Mouse (Mus musculus): ENCODE results near the gene Ccdc8.
"Not testable (repeated sequence)": the region's sequence is repeated elsewhere in the genome, so short reads cannot be mapped to it uniquely, and the experiment has no call there.

Ccdc8 gene

GRCm38 (mm10) chr7:16992451-16992807, at the start of gene Ccdc8:
TSS of gene Ccdc8 (plus strand) at chr7:16992708.
- DNase-seq (ENCODE audit: inconsistent ontology term) = no peak

DNA sequence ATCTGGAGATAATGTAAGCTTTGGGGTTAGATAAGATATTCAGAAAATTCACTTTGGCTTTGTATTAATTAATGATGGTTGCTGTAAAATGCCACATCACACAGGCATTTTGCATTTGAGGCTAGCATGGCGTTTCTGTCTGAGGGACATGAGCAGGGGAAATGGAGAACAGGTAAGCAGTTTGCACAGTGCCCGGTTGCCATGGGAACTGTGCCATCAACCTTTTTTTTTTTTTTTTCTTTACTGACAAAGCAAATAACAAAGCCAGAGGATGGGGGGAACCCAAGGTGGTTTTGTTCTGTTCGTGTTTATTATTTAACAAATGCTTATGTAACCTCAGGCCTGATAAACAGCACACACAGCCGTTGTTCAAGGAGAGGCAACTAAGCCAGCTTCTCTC, 49.6 kb upstream of the Ccdc8 start:
- DNase-seq (ENCODE audit: inconsistent ontology term) = no peak

- DNase-seq (ENCODE audit: inconsistent ontology term) = peak; percentile 87
Observed at GRCm38 (mm10) chr7:16944061-16944807, 48.3 kb upstream of the Ccdc8 start, which contains the start of gene Pnmal2. TSS of gene Pnmal2 (plus strand) at chr7:16944682.

- no peak for DNase-seq (ENCODE audit: inconsistent ontology term)
Observed at GRCm38 (mm10) chr7:16944808-16945315, 47.6 kb upstream of the Ccdc8 start.

GRCm38 (mm10) chr7:16945419-16945818, 47.1 kb upstream of the Ccdc8 start:
- DNase-seq (ENCODE audit: inconsistent ontology term) = no peak

GRCm38 (mm10) chr7:16946441-16947348, 45.8 kb upstream of the Ccdc8 start:
- peak; percentile 56 for DNase-seq (ENCODE audit: inconsistent ontology term)

GRCm38 (mm10) chr7:16947349-16947895, 45.1 kb upstream of the Ccdc8 start:
- DNase-seq (ENCODE audit: inconsistent ontology term) = no peak

GRCm38 (mm10) chr7:16947959-16948361, 44.5 kb upstream of the Ccdc8 start:
- no peak for DNase-seq (ENCODE audit: inconsistent ontology term)

- DNase-seq (ENCODE audit: inconsistent ontology term) = no peak
Observed at GRCm38 (mm10) chr7:16948923-16949458, 43.5 kb upstream of the Ccdc8 start.

DNA sequence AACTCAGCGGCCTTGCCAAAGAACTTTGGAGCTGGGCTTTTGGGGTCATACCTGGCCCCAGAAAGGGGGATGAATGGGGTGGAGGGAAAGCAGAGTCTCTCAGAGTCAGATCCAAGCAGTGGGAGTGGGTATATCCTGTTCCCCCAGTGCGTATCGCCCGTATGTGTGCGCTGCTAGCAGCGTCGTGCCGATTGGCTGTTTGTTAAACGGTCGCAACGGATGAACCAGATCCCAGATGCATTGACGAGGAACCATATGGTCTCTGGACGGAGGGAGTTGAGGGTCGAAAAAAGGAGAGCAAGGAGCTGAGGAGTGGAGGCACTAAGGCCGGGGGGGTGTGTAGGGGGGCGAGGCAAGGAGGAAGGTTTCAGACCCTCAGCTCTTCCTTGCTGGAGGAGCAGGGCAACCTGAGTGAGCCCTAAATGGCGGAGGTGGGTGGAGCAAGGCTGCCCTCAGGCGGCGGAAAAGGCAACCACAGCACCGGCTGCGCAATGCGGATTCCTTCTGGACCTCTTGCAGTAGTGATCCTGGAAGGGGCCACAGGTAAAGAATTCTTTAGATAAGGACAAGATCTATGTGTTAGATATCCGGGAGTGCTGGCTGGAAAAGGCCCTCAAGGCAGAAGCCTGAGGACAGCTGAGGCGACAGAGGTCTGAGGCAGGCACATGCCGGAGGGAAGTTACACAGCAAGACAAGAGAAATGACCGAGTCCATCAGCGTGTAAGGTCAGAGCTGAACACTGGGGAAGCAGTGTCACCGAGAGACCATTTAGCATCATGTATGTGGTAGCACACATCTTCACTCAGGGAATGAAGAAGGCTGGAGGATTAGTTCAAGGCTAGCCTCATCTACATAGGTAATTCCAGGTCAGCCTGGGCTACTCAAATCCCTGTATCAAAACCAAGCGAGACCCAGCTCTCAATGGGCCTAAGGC, 42.3 kb upstream of the Ccdc8 start:
- peak; percentile 74 for DNase-seq (ENCODE audit: inconsistent ontology term)

DNA sequence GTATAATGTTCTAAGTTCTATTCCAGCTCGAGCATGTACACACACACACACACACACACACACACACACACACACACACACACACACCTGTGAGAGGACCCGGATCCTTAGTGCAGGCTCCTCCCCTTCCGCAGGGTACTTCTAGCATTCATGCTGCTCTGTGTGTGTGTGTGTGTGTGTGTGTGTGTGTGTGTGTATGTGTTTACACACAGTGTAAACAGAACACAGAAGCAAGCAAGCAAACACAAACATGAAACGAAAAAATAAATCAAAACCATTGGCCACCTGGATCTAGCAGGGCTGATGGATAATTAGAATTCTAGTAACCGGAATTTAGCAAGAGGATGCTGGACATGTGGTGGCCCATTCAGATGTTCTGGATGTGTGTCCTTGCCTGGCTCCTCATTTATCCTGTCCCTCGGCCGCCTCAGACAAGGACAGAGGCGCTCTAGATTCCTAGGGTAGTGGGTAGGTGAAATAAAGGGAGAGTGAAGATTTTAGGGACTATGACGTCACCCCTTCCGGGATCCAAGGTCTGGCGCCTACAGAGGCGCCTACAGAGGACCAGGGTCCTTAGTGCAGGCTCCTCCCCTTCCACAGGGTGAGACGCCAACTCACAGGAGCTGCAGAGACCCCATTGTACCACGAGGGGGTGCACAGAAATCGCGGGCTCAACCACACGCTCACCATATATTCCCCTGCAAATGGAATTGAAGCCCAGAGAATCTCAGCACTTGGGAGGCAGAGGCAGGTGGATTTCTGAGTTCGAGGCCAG, 41.5 kb upstream of the Ccdc8 start:
- DNase-seq (ENCODE audit: inconsistent ontology term) = peak; percentile 78

DNA sequence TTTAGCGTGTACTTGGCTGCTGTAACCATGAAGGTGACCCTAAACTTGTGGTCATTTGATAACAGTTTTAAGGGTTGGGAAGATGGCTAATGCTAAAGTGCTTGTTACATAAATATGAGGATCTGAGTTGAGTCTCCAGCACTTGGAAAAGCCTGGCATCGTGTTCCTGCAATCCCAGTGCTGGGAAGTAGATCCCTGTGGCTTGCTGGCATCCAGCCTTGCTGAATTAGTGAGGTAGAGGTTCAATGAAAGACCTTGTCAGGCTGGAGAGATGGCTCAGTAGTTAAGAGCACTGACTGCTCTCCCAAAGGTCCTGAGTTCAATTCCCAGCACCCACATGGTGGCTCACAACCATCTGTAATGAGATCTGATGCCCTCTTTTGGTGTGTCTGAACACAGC, 38.7 kb upstream of the Ccdc8 start:
- not testable (repeated sequence) for DNase-seq (ENCODE audit: inconsistent ontology term)

DNA sequence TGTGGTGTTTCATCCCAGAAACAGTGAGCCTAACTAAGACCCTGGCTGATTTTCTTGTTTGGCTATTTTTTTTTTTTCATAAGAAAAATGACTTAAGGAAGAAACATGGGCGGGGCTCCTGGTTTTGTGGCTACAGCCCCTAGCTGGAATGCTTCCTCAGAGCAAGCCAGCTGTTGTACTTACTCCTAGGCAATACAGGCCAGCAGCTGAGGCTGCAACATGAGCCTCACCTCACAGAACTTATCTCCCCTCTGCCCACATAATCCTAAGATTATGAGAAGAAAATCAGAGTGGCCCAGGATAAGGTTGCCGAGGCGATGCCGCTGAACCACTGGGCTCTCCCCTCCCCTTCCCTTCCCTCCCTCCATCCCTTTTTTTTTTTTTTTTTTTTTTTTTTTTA, 36.8 kb upstream of the Ccdc8 start:
- DNase-seq (ENCODE audit: inconsistent ontology term) = no peak

DNA sequence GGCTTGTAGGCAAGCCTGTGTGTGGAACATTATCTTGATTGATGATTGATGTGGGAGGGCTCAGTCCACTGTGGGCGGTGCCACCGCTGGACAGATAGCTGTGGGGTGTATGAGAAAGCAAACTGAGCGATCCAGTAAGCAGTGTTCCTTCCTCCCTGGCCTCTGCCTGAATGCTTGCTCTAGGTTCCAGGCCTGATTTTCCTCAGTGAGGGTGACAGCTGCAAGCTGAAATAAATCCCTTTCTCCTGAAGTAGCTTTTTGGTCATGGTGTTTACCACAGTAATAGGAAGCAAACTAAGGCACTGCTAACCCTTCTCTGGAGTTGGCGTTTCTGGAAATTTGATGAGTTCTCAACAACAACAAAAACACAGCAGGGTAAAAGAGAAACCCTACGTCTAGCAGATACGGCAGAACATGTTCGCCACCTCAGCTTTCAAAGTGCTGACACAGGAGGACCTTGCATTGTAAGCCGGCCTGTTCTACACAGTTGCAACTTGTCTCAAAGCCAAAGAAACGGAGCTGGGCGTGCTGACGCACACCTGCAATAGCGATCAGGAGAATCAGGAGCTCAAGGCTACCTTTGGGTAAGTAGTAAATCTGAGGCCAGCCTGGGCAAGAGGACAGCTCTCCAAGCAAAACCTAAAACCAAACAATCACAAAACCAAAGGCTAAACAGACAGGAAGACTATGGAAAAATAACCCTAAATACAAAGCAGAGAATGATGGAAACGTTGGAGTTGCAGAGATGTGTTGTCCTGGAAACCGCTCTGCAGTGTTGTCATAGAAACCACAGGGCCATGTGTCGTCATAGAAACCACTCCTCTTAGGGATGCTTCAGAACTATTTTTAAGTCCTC, 35.9 kb upstream of the Ccdc8 start:
- no peak for DNase-seq (ENCODE audit: inconsistent ontology term)

GRCm38 (mm10) chr7:16959539-16960187, 32.8 kb upstream of the Ccdc8 start, which contains the start of gene Pnmal1:
TSS of gene Pnmal1 (plus strand) at chr7:16959679.
- DNase-seq (ENCODE audit: inconsistent ontology term) = peak; percentile 51

GRCm38 (mm10) chr7:16961678-16962077, 30.8 kb upstream of the Ccdc8 start:
- no peak for DNase-seq (ENCODE audit: inconsistent ontology term)

- no peak for DNase-seq (ENCODE audit: inconsistent ontology term)
Observed at GRCm38 (mm10) chr7:16968414-16968813, 24.1 kb upstream of the Ccdc8 start.

- DNase-seq (ENCODE audit: inconsistent ontology term) = no peak
Observed at GRCm38 (mm10) chr7:16971160-16971559, 21.3 kb upstream of the Ccdc8 start.

GRCm38 (mm10) chr7:16974018-16974417, 18.5 kb upstream of the Ccdc8 start:
- peak; percentile 65 for DNase-seq (ENCODE audit: inconsistent ontology term)

Measured in Muller cell, postnatal 12 days (primary cell).